In genomic region chr5:103654225-103654624, GRCm38 (mm10) we compare ENCODE assay signal across 8 mouse cellular contexts. TPM values are rescaled to one million over a fixed set of nuclear protein-coding genes. Genes with fewer than 3 reads are reported as not detected.
DNase-seq lines count a peak whose midpoint lies in the region; ATAC-seq and TF ChIP-seq lines count a peak whose summit lies in the region.

No protein-coding gene starts in this region.

- H3K9me3 ChIP-seq in neural tube, embryonic 15.5 days (replicated peaks): no peaks in the 10 kb centered on the region
- no peaks in the 10 kb centered on the region for H3K9me3 ChIP-seq in intestine, embryonic 15.5 days

- no peak for ATAC-seq in frontal cortex, adult (ENCODE audit: low TSS enrichment)
- ATAC-seq in neural tube, embryonic 15.5 days (ENCODE audit: low FRiP score): no peak
- no peak for ATAC-seq in intestine, embryonic 15.5 days

- H3K4me2 ChIP-seq in neural tube, embryonic 15.5 days: no peak overlapping the region
- no peak overlapping the region for H3K4me2 ChIP-seq in intestine, embryonic 15.5 days (replicated peaks)

- H3K4me1 ChIP-seq in neural tube, embryonic 15.5 days: peaks cover 10% of the 10 kb centered on the region
- no peaks in the 10 kb centered on the region for H3K4me1 ChIP-seq in bone marrow macrophage, adult 2 months (ENCODE audit: control insufficient read depth, insufficient read depth, low read length)
- 0 out of 2 replicates have a peak, but pooled peaks cover 4% of the 10 kb centered on the region for H3K4me1 ChIP-seq in intestine, embryonic 15.5 days (replicated peaks)

- DNase-seq in frontal cortex, postnatal 14 days (ENCODE audit: low spot score in 2 of 2): peak; percentile 12 to 19
- DNase-seq in neural tube, embryonic 10.5 days (ENCODE audit: extremely low spot score, low spot score): peak; percentile 50
- DNase-seq in kidney, postnatal 10 days: peak; percentile 60
- DNase-seq in right cerebral cortex, postnatal 4 days: peak; percentile 61

- H3K27me3 ChIP-seq in neural tube, embryonic 15.5 days (replicated peaks): no peaks in the 10 kb centered on the region
- H3K27me3 ChIP-seq in intestine, embryonic 15.5 days (replicated peaks): no peaks in the 10 kb centered on the region

- 32% methylated on average over 6 of the region's 6 CpGs for WGBS in neural tube, embryonic 15.5 days
- WGBS in intestine, embryonic 15.5 days: 37% methylated on average over 6 of the region's 6 CpGs

- H3K4me3 ChIP-seq in neural tube, embryonic 15.5 days (replicated peaks): no peak overlapping the region
- H3K4me3 ChIP-seq in bone marrow macrophage, adult 2 months (ENCODE audit: insufficient read depth, low read length): no peak overlapping the region
- no peak overlapping the region for H3K4me3 ChIP-seq in intestine, embryonic 15.5 days (replicated peaks)

- H3K27ac ChIP-seq in neural tube, embryonic 15.5 days (replicated peaks): no peak overlapping the region
- no peak overlapping the region for H3K27ac ChIP-seq in bone marrow macrophage, adult 2 months (ENCODE audit: insufficient read depth, low read depth, low read length)
- H3K27ac ChIP-seq in intestine, embryonic 15.5 days: no peak overlapping the region

- no peaks in the 10 kb centered on the region for H3K36me3 ChIP-seq in neural tube, embryonic 15.5 days
- no peaks in the 10 kb centered on the region for H3K36me3 ChIP-seq in intestine, embryonic 15.5 days

- no peak overlapping the region for H3K9ac ChIP-seq in neural tube, embryonic 15.5 days (replicated peaks)
- H3K9ac ChIP-seq in intestine, embryonic 15.5 days: no peak overlapping the region

- no peak for TF ChIP-seq POLR2A in bone marrow macrophage, adult 2 months (IDR thresholded peaks at IDR 0.05; ENCODE audit: borderline replicate concordance, low read depth, low read length)

- peak; percentile 52; the same call in 1 of the 2 replicates for TF ChIP-seq CTCF in bone marrow macrophage, adult 2 months (IDR thresholded peaks at IDR 0.05; ENCODE audit: low read depth, low read length)

RNA-seq across cellular contexts. Expression of gene 1700016H13Rik, which starts 1.6 kb away (rescaled TPM):
- 0.17 TPM in 1 of 2 replicates, not detected in the other for polyA plus RNA-seq in neural tube, embryonic 15.5 days (2015; fragmentation: Nextera tagmentation; extraction: Ambion mirVana)
- not detected in 2 replicates for polyA plus RNA-seq in bone marrow macrophage, adult 2 months (2012; ENCODE audit: insufficient read depth, insufficient read length, missing spikeins)
- 0.19 and 0.28 TPM in 2 replicates for polyA plus RNA-seq in intestine, embryonic 15.5 days (2015; fragmentation: Nextera tagmentation; extraction: Ambion mirVana)

RNA-seq across cellular contexts. Expression of gene Slc10a6, which starts 25.0 kb away (rescaled TPM):
- polyA plus RNA-seq in neural tube, embryonic 15.5 days (2015; fragmentation: Nextera tagmentation; extraction: Ambion mirVana): 0.36 and 0.38 TPM in 2 replicates
- not detected in 2 replicates for polyA plus RNA-seq in bone marrow macrophage, adult 2 months (2012; ENCODE audit: insufficient read depth, insufficient read length, missing spikeins)
- polyA plus RNA-seq in intestine, embryonic 15.5 days (2015; fragmentation: Nextera tagmentation; extraction: Ambion mirVana): 0.49 and 0.68 TPM in 2 replicates

RNA-seq across cellular contexts. Expression of gene Aff1, which starts 37.9 kb away (rescaled TPM):
- 1.7 and 5.8 TPM in 2 replicates for polyA plus RNA-seq in neural tube, embryonic 15.5 days (2015; fragmentation: Nextera tagmentation; extraction: Ambion mirVana)
- 44.1 and 45.3 TPM in 2 replicates for polyA plus RNA-seq in bone marrow macrophage, adult 2 months (2012; ENCODE audit: insufficient read depth, insufficient read length, missing spikeins)
- 5.3 TPM in 2 replicates for polyA plus RNA-seq in intestine, embryonic 15.5 days (2015; fragmentation: Nextera tagmentation; extraction: Ambion mirVana)
